Mouse (Mus musculus) limb, embryonic 10.5 days (tissue): ENCODE data around the gene Nudt6. TPM values are rescaled to one million over a fixed set of nuclear protein-coding genes. Genes with fewer than 3 reads are reported as not detected.

ENCODE experiments used
- DNase-seq: peaks from one replicate; pipeline ENCODE4 v3.0.0-alpha.2; 2017; ENCODE audit warnings: low spot score
- H3K27ac ChIP-seq: fragments of 300-500 bp; sonication (generic); 2 replicates; pipeline ENCODE4 v1.5.1; 2016; ENCODE audit warnings: mild to moderate bottlenecking
- H3K27me3 ChIP-seq: fragments of 300-500 bp; sonication (generic); 2 replicates; pipeline ENCODE4 v1.6.1; 2016; ENCODE audit warnings: low read depth, mild to moderate bottlenecking; ENCODE audit not compliant: poor library complexity, severe bottlenecking
- H3K36me3 ChIP-seq: fragments of 300-500 bp; sonication (generic); 2 replicates; pipeline ENCODE4 v1.6.1; 2016; ENCODE audit warnings: mild to moderate bottlenecking, moderate library complexity
- H3K4me1 ChIP-seq: fragments of 300-500 bp; sonication (generic); 2 replicates; pipeline ENCODE4 v1.6.1; 2016
- H3K4me3 ChIP-seq: fragments of 300-500 bp; sonication (generic); 2 replicates; pipeline ENCODE4 v1.5.1; 2016; ENCODE audit warnings: mild to moderate bottlenecking, moderate library complexity
- H3K9me3 ChIP-seq: fragments of 300-500 bp; sonication (generic); replicated peaks from 2 replicates; pipeline ENCODE4 v1.6.1; 2016; ENCODE audit warnings: mild to moderate bottlenecking
- WGBS: fragments of 180-500 bp; shearing (Covaris S2); methylation state at CpG from one replicate; pipeline ENCODE4 v1.1.7; 2016; 5-methylcytosine and 5-hydroxymethylcytosine counted together
- polyA plus RNA-seq: library from polyadenylated mRNA; unstranded; fragments of >200 nt; fragmentation: Nextera tagmentation; extraction: Ambion mirVana; gene quantifications from 2 replicates; pipeline ENCODE4 v1.2.1, GENCODE M21; 2016

The Nudt6 gene
- polyA plus RNA-seq, 1 experiment from 2014 or later: 3.9 TPM

DNA sequence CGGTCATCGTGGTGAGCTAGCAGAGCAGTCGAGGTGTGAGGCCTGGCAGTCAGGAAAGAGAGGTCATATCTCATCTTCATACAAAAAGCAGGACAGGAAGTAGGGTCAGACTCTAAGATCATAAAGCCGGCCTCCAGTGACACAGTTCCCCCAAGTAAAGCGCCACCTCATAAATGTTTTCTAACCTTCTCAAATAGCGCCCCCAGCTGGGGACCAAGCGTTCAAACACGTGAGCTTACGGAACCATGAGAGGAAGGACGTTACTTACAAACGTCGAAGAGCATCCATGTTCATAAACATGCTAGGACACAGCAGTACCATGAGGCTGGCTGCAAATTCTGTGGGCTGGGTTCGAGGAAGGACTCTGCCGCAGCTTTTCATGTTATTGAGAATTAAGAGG, 40.8 kb downstream of the Nudt6 start:
- Histone ChIP-seq H3K4me1 (peaks cover 44% of the 10 kb centered on the region), H3K9me3 (no peaks in the 10 kb centered on the region), H3K27ac (no peak overlapping the region), H3K27me3 (no peaks in the 10 kb centered on the region), H3K4me3 (no peak overlapping the region), H3K36me3 (no peaks in the 10 kb centered on the region)
- DNase-seq: no peak
- WGBS: 81% methylated on average over 14 of the region's 14 CpGs

DNA sequence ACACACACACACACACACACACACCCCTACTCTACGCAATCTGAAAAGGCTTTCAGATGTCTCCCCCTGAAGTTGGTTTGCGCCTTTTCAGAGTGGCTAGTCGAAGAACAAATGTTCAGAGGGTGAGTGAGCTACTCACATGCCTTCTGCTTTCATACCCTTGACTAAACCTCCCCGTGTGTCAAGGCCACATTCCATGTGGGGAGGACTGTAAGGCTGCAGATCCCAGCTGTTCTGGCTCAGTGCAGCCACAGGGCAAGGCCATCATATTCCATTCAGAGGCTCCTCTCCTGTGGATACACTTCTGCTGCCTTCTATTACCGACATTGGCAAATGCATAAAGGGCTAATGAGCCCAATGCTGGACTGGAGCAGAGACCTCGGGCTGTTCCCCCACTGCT, 41.6 kb downstream of the Nudt6 start:
- Histone ChIP-seq H3K9me3 (no peaks in the 10 kb centered on the region), H3K36me3 (no peaks in the 10 kb centered on the region), H3K4me3 (no peak overlapping the region), H3K27me3 (no peaks in the 10 kb centered on the region), H3K27ac (no peak overlapping the region), H3K4me1 (peaks cover 38% of the 10 kb centered on the region)
- WGBS: 83% methylated on average over 6 of the region's 6 CpGs
- DNase-seq: no peak

DNA sequence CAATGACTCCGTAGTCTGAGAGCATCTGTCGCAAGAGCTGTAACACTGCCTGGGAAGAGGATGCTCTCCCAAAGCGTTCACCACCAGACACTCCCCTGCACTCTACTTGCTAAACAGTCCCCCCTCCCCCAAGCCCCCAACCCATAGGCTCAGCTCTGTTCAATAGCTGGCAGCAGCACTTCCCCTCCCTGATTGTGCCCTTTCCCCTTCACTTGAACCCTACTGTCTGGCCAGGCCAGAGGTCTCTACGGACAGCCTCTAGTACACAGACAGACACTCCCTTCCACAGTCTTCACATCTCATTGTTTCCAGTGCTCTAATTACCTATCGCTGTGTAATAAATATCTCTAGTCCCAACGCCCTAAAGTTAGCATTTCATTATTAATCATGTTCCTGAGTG, 42.1 kb downstream of the Nudt6 start:
- Histone ChIP-seq H3K4me3 (no peak overlapping the region), H3K4me1 (peaks cover 33% of the 10 kb centered on the region), H3K36me3 (no peaks in the 10 kb centered on the region), H3K9me3 (no peaks in the 10 kb centered on the region), H3K27me3 (no peaks in the 10 kb centered on the region), H3K27ac (no peak overlapping the region)
- whole genome bisulfite sequencing: 73% methylated on average over 6 of the region's 6 CpGs
- no peak for DNase-seq

GRCm38 (mm10) chr3:37373712-37374111, 46.3 kb downstream of the Nudt6 start:
- DNase-seq: no peak
- H3K4me1 ChIP-seq: peaks cover 22% of the 10 kb centered on the region
- 90% methylated on average over 11 of the region's 11 CpGs for WGBS
- no peaks in the 10 kb centered on the region for H3K27me3 ChIP-seq
- H3K9me3 ChIP-seq: no peaks in the 10 kb centered on the region
- H3K4me3 ChIP-seq: no peak overlapping the region
- H3K36me3 ChIP-seq: no peaks in the 10 kb centered on the region
- no peak overlapping the region for H3K27ac ChIP-seq

- H3K4me3 ChIP-seq: no peak overlapping the region
- 62% methylated on average over 4 of the region's 4 CpGs for WGBS
Measured at GRCm38 (mm10) chr3:37370407-37370806, 49.6 kb downstream of the Nudt6 start.

GRCm38 (mm10) chr3:37366381-37367053, 53.5 kb downstream of the Nudt6 start:
- 71% methylated on average over 4 of the region's 4 CpGs for WGBS
- no peaks in the 10 kb centered on the region for H3K27me3 ChIP-seq
- no peak for DNase-seq

More at GRCm38 (mm10) chr3:37370407-37370806, 49.6 kb downstream of the Nudt6 start:
- no peak for DNase-seq
- H3K36me3 ChIP-seq: no peaks in the 10 kb centered on the region
- H3K27me3 ChIP-seq: no peaks in the 10 kb centered on the region
- peaks cover 10% of the 10 kb centered on the region for H3K4me1 ChIP-seq
- no peaks in the 10 kb centered on the region for H3K9me3 ChIP-seq
- no peak overlapping the region for H3K27ac ChIP-seq

DNA sequence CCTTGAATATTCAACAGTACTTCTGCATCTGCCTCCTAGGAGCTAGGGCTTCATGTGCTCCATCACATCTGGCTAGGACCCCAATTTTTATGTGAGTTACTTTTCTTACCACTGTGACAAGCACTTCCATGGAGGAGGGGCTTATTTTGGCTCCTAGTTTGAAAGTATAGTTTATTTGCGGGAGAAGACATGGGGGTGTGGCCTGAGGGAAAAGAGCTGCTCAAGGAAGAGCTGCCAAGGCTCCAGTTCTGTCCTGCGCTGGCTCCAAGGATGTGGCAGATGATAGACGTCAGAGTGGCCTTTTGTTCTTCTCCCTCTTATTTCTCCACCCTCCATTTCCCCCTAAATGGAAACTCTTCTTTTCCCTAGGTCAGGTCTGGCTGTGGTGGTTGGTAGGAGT, 54.0 kb downstream of the Nudt6 start:
- Histone ChIP-seq H3K27me3 (no peaks in the 10 kb centered on the region), H3K36me3 (no peaks in the 10 kb centered on the region), H3K27ac (no peak overlapping the region), H3K4me3 (no peak overlapping the region), H3K9me3 (no peaks in the 10 kb centered on the region), H3K4me1 (peaks cover 10% of the 10 kb centered on the region)
- DNase-seq: no peak
- WGBS: 57% methylated on average over 3 of the region's 3 CpGs

More at GRCm38 (mm10) chr3:37366381-37367053, 53.5 kb downstream of the Nudt6 start:
- Histone ChIP-seq H3K9me3 (no peaks in the 10 kb centered on the region), H3K4me1 (peaks cover 10% of the 10 kb centered on the region), H3K36me3 (no peaks in the 10 kb centered on the region), H3K27ac (no peak overlapping the region), H3K4me3 (no peak overlapping the region)

- Histone ChIP-seq H3K27ac (no peak overlapping the region), H3K4me1 (peaks cover 6% of the 10 kb centered on the region; the same call in 1 of the 2 replicates), H3K27me3 (no peaks in the 10 kb centered on the region), H3K9me3 (no peaks in the 10 kb centered on the region), H3K4me3 (no peak overlapping the region), H3K36me3 (no peaks in the 10 kb centered on the region)
- WGBS: 84% methylated on average over 4 of the region's 4 CpGs
- no peak for DNase-seq
Measured at GRCm38 (mm10) chr3:37365144-37365543, 54.9 kb downstream of the Nudt6 start.

DNA sequence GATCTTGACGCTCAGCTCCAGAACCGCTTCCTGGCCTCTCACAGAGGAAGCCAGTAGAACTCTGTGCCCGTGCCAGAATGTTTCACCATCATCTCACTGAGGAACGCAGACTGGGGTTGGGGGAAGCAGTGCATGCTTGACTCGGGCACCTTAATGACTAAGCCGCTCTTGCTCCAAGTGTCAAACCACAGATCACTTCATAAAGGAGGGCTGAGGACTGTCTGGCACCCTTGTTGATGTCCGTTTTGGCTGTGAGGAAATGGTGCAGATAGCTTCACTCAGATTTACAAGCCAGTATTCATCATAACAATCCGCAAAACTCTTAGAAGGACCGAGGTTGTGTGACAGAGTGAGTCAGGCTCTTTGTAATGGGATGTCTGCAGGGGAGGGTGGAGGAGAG, 59.3 kb downstream of the Nudt6 start:
- WGBS: 86% methylated on average over 9 of the region's 9 CpGs

More for the DNA sequence above, 59.3 kb downstream of the Nudt6 start:
- Histone ChIP-seq H3K27ac (no peak overlapping the region), H3K4me1 (no peaks in the 10 kb centered on the region), H3K9me3 (no peaks in the 10 kb centered on the region), H3K36me3 (no peaks in the 10 kb centered on the region), H3K4me3 (no peak overlapping the region), H3K27me3 (no peaks in the 10 kb centered on the region)
- no peak for DNase-seq

Other genes starting within 250 kb of the Nudt6 start
- not detected in 2 replicates for gene Il21, start 187.6 kb downstream of the Nudt6 start, polyA plus RNA-seq
- gene Bbs12, start 107.7 kb downstream of the Nudt6 start, polyA plus RNA-seq: 9.4 and 9.6 TPM in 2 replicates
- gene Cetn4, start 107.5 kb downstream of the Nudt6 start, polyA plus RNA-seq: 1.6 and 3.2 TPM in 2 replicates
- gene Fgf2, start 71.9 kb downstream of the Nudt6 start, polyA plus RNA-seq: 0.64 and 0.98 TPM in 2 replicates
- 52.7 and 53.3 TPM in 2 replicates for gene Spata5, start 315 bp downstream of the Nudt6 start, polyA plus RNA-seq
- gene Spry1, start 219.7 kb upstream of the Nudt6 start, polyA plus RNA-seq: 28.0 and 32.6 TPM in 2 replicates